Mouse (Mus musculus): ENCODE measurements around the gene Sae1. TPM values are rescaled to one million over a fixed set of nuclear protein-coding genes. Genes with fewer than 3 reads are reported as not detected.

Gene Sae1
- total and polyA plus RNA-seq, 3 experiments, result 182 to 287 TPM; not detected in 1

DNA sequence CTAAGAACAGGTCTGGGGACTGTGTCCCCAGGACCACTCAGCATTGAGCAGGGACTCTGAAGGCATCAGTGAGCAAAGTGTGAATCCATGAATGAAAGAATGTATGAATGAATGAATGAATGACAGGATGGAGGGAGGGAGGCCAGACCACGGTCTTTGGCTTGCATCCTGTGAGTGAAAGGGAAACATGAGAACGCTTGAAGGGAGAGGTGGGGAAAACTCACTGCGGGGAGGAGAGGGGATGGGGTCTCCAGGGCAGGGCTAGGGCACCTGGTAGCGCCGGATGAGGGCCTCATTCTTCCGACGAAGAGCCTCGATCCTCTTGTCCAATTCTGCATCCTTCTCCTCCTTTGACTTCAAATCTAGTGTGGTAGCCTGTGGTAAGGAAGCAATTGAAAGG, 103.6 kb downstream of the Sae1 start:
- peaks cover 0 to 12% of the 10 kb centered on the region in 2 experiments; a peak in 2 of 4 replicates for H3K4me1 ChIP-seq (ENCODE audit: control insufficient read depth in 1 of 2, insufficient read depth in 2 of 2, low read length in 2 of 2)
- peaks cover 0 to 6% of the 10 kb centered on the region in 2 experiments; a peak in 3 of 4 replicates for H3K36me3 ChIP-seq (ENCODE audit: control insufficient read depth in 1 of 2, insufficient read depth in 2 of 2, low read length in 2 of 2)
- no peak overlapping the region for H3K9ac ChIP-seq (ENCODE audit: control insufficient read depth, low read depth, low read length, poor library complexity, severe bottlenecking)
- no peak for DNase-seq (ENCODE audit: low read depth, low spot score)
- H3K27me3 ChIP-seq (ENCODE audit: control insufficient read depth in 1 of 2, insufficient read depth in 2 of 2, low read length in 2 of 2), result no peaks in the 10 kb centered on the region
- H3K27ac ChIP-seq (ENCODE audit: control insufficient read depth, low read depth, low read length), result no peak overlapping the region
- TF ChIP-seq TCF12 (IDR thresholded peaks at IDR 0.05; ENCODE audit: low read depth, low read length), result no peak
- TF ChIP-seq MYB (IDR thresholded peaks at IDR 0.05; ENCODE audit: low read depth, low read length), result no peak
- no peak for TF ChIP-seq ETS1 (IDR thresholded peaks at IDR 0.05; ENCODE audit: low read depth, low read length)
- no peak for TF ChIP-seq USF2 (IDR thresholded peaks at IDR 0.05; ENCODE audit: borderline replicate concordance in 1 of 2, insufficient read depth in 1 of 2, low read depth in 1 of 2, low read length in 2 of 2)
- no peak for TF ChIP-seq UBTF (IDR thresholded peaks at IDR 0.05; ENCODE audit: borderline replicate concordance, insufficient read depth, low read depth, low read length)
- TF ChIP-seq MYC (IDR thresholded peaks at IDR 0.05; ENCODE audit: low read depth, low read length), result no peak
- TF ChIP-seq POLR2AphosphoS2 (IDR thresholded peaks at IDR 0.05; ENCODE audit: low read length), result no peak
- TF ChIP-seq ZKSCAN1 (IDR thresholded peaks at IDR 0.05; ENCODE audit: low read depth, low read length), result no peak
- no peak for TF ChIP-seq NRF1 (IDR thresholded peaks at IDR 0.05; ENCODE audit: insufficient read depth, low read depth, low read length, poor library complexity, severe bottlenecking)
- TF ChIP-seq MAZ (IDR thresholded peaks at IDR 0.05; ENCODE audit: low read depth, low read length), result no peak
- TF ChIP-seq JUND (IDR thresholded peaks at IDR 0.05; ENCODE audit: low read depth, low read length), result no peak
- TF ChIP-seq RCOR1 (IDR thresholded peaks at IDR 0.05; ENCODE audit: low read depth, low read length), result no peak
- TF ChIP-seq SMC3 (IDR thresholded peaks at IDR 0.05; ENCODE audit: low read depth, low read length), result no peak
- no peak for TF ChIP-seq CHD2 (IDR thresholded peaks at IDR 0.05; ENCODE audit: low read length)
- TF ChIP-seq ZNF384 (IDR thresholded peaks at IDR 0.05; ENCODE audit: low read depth, low read length), result no peak
- no peak for TF ChIP-seq KAT2A (conservative IDR thresholded peaks at IDR 0.05; ENCODE audit: low read depth, low read length)
- TF ChIP-seq ELF1 (IDR thresholded peaks at IDR 0.05; ENCODE audit: low read depth, low read length), result no peak
- peaks cover 12% of the 10 kb centered on the region for H3K79me2 ChIP-seq (ENCODE audit: control insufficient read depth, insufficient read depth, low read length, poor library complexity)
- no peak overlapping the region for H3K4me3 ChIP-seq (ENCODE audit: control insufficient read depth in 1 of 2, insufficient read depth in 1 of 2, low read depth in 2 of 2, low read length in 2 of 2)
- H3K9me3 ChIP-seq (replicated peaks; ENCODE audit: insufficient read depth, low read length), result no peaks in the 10 kb centered on the region

DNA sequence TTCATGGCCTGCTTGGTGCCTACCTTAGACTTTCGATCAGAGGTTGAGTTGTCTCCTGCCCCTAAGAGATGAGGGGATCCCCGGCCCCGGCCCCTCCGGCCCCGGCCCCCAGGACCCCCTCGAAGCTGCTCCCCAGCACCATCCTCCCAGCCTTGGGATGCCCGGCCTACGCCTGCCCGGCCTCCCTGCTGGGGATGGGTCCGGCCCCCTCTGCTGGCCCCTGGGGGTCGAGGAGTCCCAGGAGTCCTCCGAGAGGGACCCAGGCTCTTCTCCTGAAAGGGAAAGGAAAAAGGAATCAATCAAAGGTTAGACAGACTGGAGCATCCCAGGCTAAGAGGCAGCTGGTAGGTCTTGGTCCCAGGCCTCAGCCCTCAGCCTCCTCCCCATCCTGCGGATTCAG, 105.3 kb downstream of the Sae1 start:
- Histone ChIP-seq H3K27ac (ENCODE audit: control insufficient read depth, low read depth, low read length) (no peak overlapping the region), H3K9ac (ENCODE audit: control insufficient read depth, low read depth, low read length, poor library complexity, severe bottlenecking) (no peak overlapping the region), H3K9me3 (replicated peaks; ENCODE audit: insufficient read depth, low read length) (no peaks in the 10 kb centered on the region), H3K79me2 (ENCODE audit: control insufficient read depth, insufficient read depth, low read length, poor library complexity) (peaks cover 12% of the 10 kb centered on the region), H3K27me3 (ENCODE audit: control insufficient read depth in 1 of 2, insufficient read depth in 2 of 2, low read length in 2 of 2) (no peaks in the 10 kb centered on the region), H3K4me3 (ENCODE audit: control insufficient read depth in 1 of 2, insufficient read depth in 1 of 2, low read depth in 2 of 2, low read length in 2 of 2) (no peak overlapping the region), H3K36me3 (ENCODE audit: control insufficient read depth in 1 of 2, insufficient read depth in 2 of 2, low read length in 2 of 2) (peaks cover 0 to 6% of the 10 kb centered on the region in 2 experiments; a peak in 3 of 4 replicates), H3K4me1 (ENCODE audit: control insufficient read depth in 1 of 2, insufficient read depth in 2 of 2, low read length in 2 of 2) (peaks cover 0 to 12% of the 10 kb centered on the region in 2 experiments; a peak in 2 of 4 replicates)
- TF ChIP-seq MYB (IDR thresholded peaks at IDR 0.05; ENCODE audit: low read depth, low read length), result no peak
- TF ChIP-seq SMC3 (IDR thresholded peaks at IDR 0.05; ENCODE audit: low read depth, low read length), result no peak
- no peak for TF ChIP-seq RCOR1 (IDR thresholded peaks at IDR 0.05; ENCODE audit: low read depth, low read length)
- no peak for TF ChIP-seq CHD2 (IDR thresholded peaks at IDR 0.05; ENCODE audit: low read length)
- no peak for TF ChIP-seq TCF12 (IDR thresholded peaks at IDR 0.05; ENCODE audit: low read depth, low read length)
- no peak for TF ChIP-seq MAFK (IDR thresholded peaks at IDR 0.05; ENCODE audit: borderline replicate concordance, low read depth, low read length)
- TF ChIP-seq CTCF (IDR thresholded peaks at IDR 0.05 in 2 of 3, conservative IDR thresholded peaks at IDR 0.05 in 1 of 3; ENCODE audit: control insufficient read depth in 1 of 3, insufficient read depth in 1 of 3, low read depth in 2 of 3, low read length in 3 of 3, poor library complexity in 1 of 3, severe bottlenecking in 1 of 3), result no peak
- no peak for TF ChIP-seq ELF1 (IDR thresholded peaks at IDR 0.05; ENCODE audit: low read depth, low read length)
- no peak for TF ChIP-seq KAT2A (conservative IDR thresholded peaks at IDR 0.05; ENCODE audit: low read depth, low read length)
- TF ChIP-seq POLR2AphosphoS2 (IDR thresholded peaks at IDR 0.05; ENCODE audit: low read length), result no peak
- no peak for TF ChIP-seq ZNF384 (IDR thresholded peaks at IDR 0.05; ENCODE audit: low read depth, low read length)
- no peak for TF ChIP-seq E2F4 (IDR thresholded peaks at IDR 0.05; ENCODE audit: borderline replicate concordance, low read depth, low read length)
- no peak for TF ChIP-seq POLR2A (IDR thresholded peaks at IDR 0.05; ENCODE audit: control insufficient read depth in 1 of 2, insufficient read depth in 1 of 2, low read depth in 1 of 2, low read length in 2 of 2, poor library complexity in 1 of 2)
- TF ChIP-seq SIN3A (IDR thresholded peaks at IDR 0.05; ENCODE audit: low read length), result no peak
- TF ChIP-seq GABPA (IDR thresholded peaks at IDR 0.05; ENCODE audit: low read depth, low read length), result no peak
- TF ChIP-seq TBP (IDR thresholded peaks at IDR 0.05; ENCODE audit: low read depth, low read length), result no peak
- no peak for TF ChIP-seq USF1 (IDR thresholded peaks at IDR 0.05; ENCODE audit: low read depth, low read length)
- no peak for TF ChIP-seq CHD1 (IDR thresholded peaks at IDR 0.05; ENCODE audit: low read depth, low read length)
- no peak for TF ChIP-seq ETS1 (IDR thresholded peaks at IDR 0.05; ENCODE audit: low read depth, low read length)
- no peak for TF ChIP-seq POLR2AphosphoS5 (IDR thresholded peaks at IDR 0.05; ENCODE audit: borderline replicate concordance, low read depth, low read length)
- no peak for DNase-seq (ENCODE audit: low read depth, low spot score)
